ENCODE assay signal across 11 mouse cellular contexts in the genomic region with DNA sequence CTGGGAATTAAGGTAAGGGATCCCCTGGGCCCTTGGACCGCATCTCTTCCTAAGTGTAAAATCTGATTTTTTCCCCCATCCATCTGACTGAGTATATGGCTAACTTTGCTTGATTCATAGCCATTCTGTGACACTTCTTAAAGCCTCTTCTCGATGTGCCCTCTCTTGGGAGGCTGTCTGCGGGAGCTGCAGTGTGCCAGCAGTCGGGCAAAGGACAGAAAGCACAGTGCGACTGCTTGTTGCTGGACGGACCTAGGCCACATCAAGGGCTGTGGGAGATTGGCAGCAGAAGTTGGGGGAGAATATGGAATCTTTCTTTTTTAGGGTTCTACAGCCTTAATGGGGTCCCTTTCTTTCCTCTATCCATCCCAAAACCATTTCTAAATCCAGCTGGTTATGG. TPM values are rescaled to one million over a fixed set of nuclear protein-coding genes. Genes with fewer than 3 reads are reported as not detected.
DNase-seq lines count a peak whose midpoint lies in the region; ATAC-seq and TF ChIP-seq lines count a peak whose summit lies in the region.
"Had no signal": no experiment of that assay in that cellular context is flagged by ENCODE, and none has a peak within 500 bp of the region (broad histone marks: within the 10 kb centered on the region; RNA-seq: fewer than 3 reads in every experiment).

No protein-coding gene starts in this region.

- H3K9ac ChIP-seq in heart, embryonic 16.5 days (ENCODE audit: low read length) = peak overlapping the region; percentile 11; the same call in 1 of the 2 replicates
- H3K9ac ChIP-seq in limb, embryonic 12.5 days (replicated peaks) = peak overlapping the region; percentile 19; the same call in 1 of the 2 replicates
- H3K9ac ChIP-seq in embryonic facial prominence, embryonic 14.5 days (ENCODE audit: low read depth, low read length) = no peak overlapping the region
- H3K9ac ChIP-seq in intestine, postnatal 0 days (ENCODE audit: low read depth, low read length) = peak overlapping the region; percentile 7; the same call in 1 of the 2 replicates
- H3K9ac ChIP-seq: liver, embryonic 13.5 days; stomach, embryonic 15.5 days had no signal

- H3K27me3 ChIP-seq in heart, embryonic 16.5 days (ENCODE audit: control insufficient read depth, insufficient read depth, low read length) = no peaks in the 10 kb centered on the region
- no peaks in the 10 kb centered on the region for H3K27me3 ChIP-seq in limb, embryonic 12.5 days
- H3K27me3 ChIP-seq in limb, embryonic 10.5 days (ENCODE audit: low read depth, poor library complexity, severe bottlenecking) = no peaks in the 10 kb centered on the region
- H3K27me3 ChIP-seq in embryonic facial prominence, embryonic 14.5 days (replicated peaks; ENCODE audit: control insufficient read depth, insufficient read depth, low read length) = no peaks in the 10 kb centered on the region
- no peaks in the 10 kb centered on the region for H3K27me3 ChIP-seq in intestine, postnatal 0 days (replicated peaks; ENCODE audit: control insufficient read depth, insufficient read depth, low read length)
- H3K27me3 ChIP-seq: CH12.LX; liver, embryonic 13.5 days; stomach, embryonic 15.5 days had no signal

- H3K4me2 ChIP-seq in heart, embryonic 16.5 days (ENCODE audit: low read depth, low read length) = no peak overlapping the region
- peak overlapping the region; percentile 81; the same call in 1 of the 2 replicates for H3K4me2 ChIP-seq in limb, embryonic 12.5 days
- 0 out of 2 replicates have a peak overlapping the region, but pooled peaks have one; percentile 78 for H3K4me2 ChIP-seq in embryonic facial prominence, embryonic 14.5 days (ENCODE audit: low read depth, low read length)
- H3K4me2 ChIP-seq in intestine, postnatal 0 days (replicated peaks; ENCODE audit: low read depth) = no peak overlapping the region
- H3K4me2 ChIP-seq: liver, embryonic 13.5 days had no signal

- no peak overlapping the region for H3K4me3 ChIP-seq in heart, embryonic 16.5 days (ENCODE audit: low read length)
- H3K4me3 ChIP-seq in limb, embryonic 12.5 days (replicated peaks) = no peak overlapping the region
- no peak overlapping the region for H3K4me3 ChIP-seq in limb, embryonic 10.5 days
- no peak overlapping the region for H3K4me3 ChIP-seq in embryonic facial prominence, embryonic 14.5 days (ENCODE audit: low read depth, low read length)
- no peak overlapping the region for H3K4me3 ChIP-seq in intestine, postnatal 0 days (ENCODE audit: low read depth, low read length)
- H3K4me3 ChIP-seq: liver, embryonic 13.5 days; stomach, embryonic 15.5 days had no signal

- H3K36me3 ChIP-seq in heart, embryonic 16.5 days (ENCODE audit: control insufficient read depth, insufficient read depth) = peaks cover 13% of the 10 kb centered on the region
- H3K36me3 ChIP-seq in limb, embryonic 12.5 days = peaks cover 27% of the 10 kb centered on the region
- H3K36me3 ChIP-seq in limb, embryonic 10.5 days = peaks cover 35% of the 10 kb centered on the region
- H3K36me3 ChIP-seq in embryonic facial prominence, embryonic 14.5 days (ENCODE audit: control insufficient read depth, insufficient read depth, low read length) = peaks cover 29% of the 10 kb centered on the region
- H3K36me3 ChIP-seq in intestine, postnatal 0 days (ENCODE audit: control insufficient read depth, insufficient read depth) = peaks cover 8% of the 10 kb centered on the region; the same call in 1 of the 2 replicates

- ATAC-seq in heart, embryonic 16.5 days (replicated peaks; ENCODE audit: extremely low read depth, insufficient read depth, low FRiP score) = no peak
- ATAC-seq in limb, embryonic 12.5 days (ENCODE audit: insufficient number of reproducible peaks, insufficient read depth, low FRiP score, low TSS enrichment, low read depth) = no peak
- no peak for ATAC-seq in embryonic facial prominence, embryonic 14.5 days (ENCODE audit: low read depth)
- no peak for ATAC-seq in intestine, postnatal 0 days

- no peaks in the 10 kb centered on the region for H3K9me3 ChIP-seq in heart, embryonic 16.5 days (replicated peaks; ENCODE audit: control insufficient read depth, low read length)
- no peaks in the 10 kb centered on the region for H3K9me3 ChIP-seq in limb, embryonic 12.5 days
- H3K9me3 ChIP-seq in limb, embryonic 10.5 days (replicated peaks) = no peaks in the 10 kb centered on the region
- no peaks in the 10 kb centered on the region for H3K9me3 ChIP-seq in embryonic facial prominence, embryonic 14.5 days (ENCODE audit: control insufficient read depth, low read length)
- no peaks in the 10 kb centered on the region for H3K9me3 ChIP-seq in intestine, postnatal 0 days (ENCODE audit: control insufficient read depth)
- H3K9me3 ChIP-seq: liver, embryonic 13.5 days; stomach, embryonic 15.5 days had no signal

- no peak for TF ChIP-seq CTCF in intestine, postnatal 0 days (IDR thresholded peaks at IDR 0.05; ENCODE audit: low read depth)

- peaks cover 34% of the 10 kb centered on the region for H3K4me1 ChIP-seq in heart, embryonic 16.5 days (ENCODE audit: control insufficient read depth, insufficient read depth, low read length)
- peaks cover 42% of the 10 kb centered on the region for H3K4me1 ChIP-seq in limb, embryonic 12.5 days (replicated peaks)
- peaks cover 39% of the 10 kb centered on the region for H3K4me1 ChIP-seq in limb, embryonic 10.5 days
- H3K4me1 ChIP-seq in embryonic facial prominence, embryonic 14.5 days (ENCODE audit: control insufficient read depth, insufficient read depth, low read length) = peaks cover 26% of the 10 kb centered on the region
- peaks cover 4% of the 10 kb centered on the region; the same call in 1 of the 2 replicates for H3K4me1 ChIP-seq in intestine, postnatal 0 days (replicated peaks; ENCODE audit: control insufficient read depth, insufficient read depth, low read length)

- DNase-seq in heart, postnatal 4 days = no peak
- no peak for DNase-seq in limb, embryonic 10.5 days (ENCODE audit: low spot score)
- no peak for DNase-seq in embryonic facial prominence, embryonic 14.5 days (ENCODE audit: low spot score)
- DNase-seq in right cerebral cortex, postnatal 4 days = no peak
- DNase-seq: cerebellum, adult 11-12 months; liver, embryonic 13.5 days had no signal

- no peak overlapping the region for H3K27ac ChIP-seq in heart, embryonic 16.5 days (ENCODE audit: low read length)
- H3K27ac ChIP-seq in limb, embryonic 12.5 days = no peak overlapping the region
- no peak overlapping the region for H3K27ac ChIP-seq in limb, embryonic 10.5 days
- H3K27ac ChIP-seq in embryonic facial prominence, embryonic 14.5 days (replicated peaks; ENCODE audit: low read depth, low read length) = no peak overlapping the region
- no peak overlapping the region for H3K27ac ChIP-seq in intestine, postnatal 0 days (ENCODE audit: low read depth, low read length)
- H3K27ac ChIP-seq: liver, embryonic 13.5 days; stomach, embryonic 15.5 days had no signal

- WGBS in heart, embryonic 16.5 days = 68% methylated on average over 6 of the region's 6 CpGs
- 81% methylated on average over 6 of the region's 6 CpGs for WGBS in limb, embryonic 12.5 days
- 84% methylated on average over 6 of the region's 6 CpGs for WGBS in limb, embryonic 10.5 days
- 75% methylated on average over 6 of the region's 6 CpGs for WGBS in embryonic facial prominence, embryonic 14.5 days
- WGBS in intestine, postnatal 0 days = 88% methylated on average over 6 of the region's 6 CpGs

RNA-seq across cellular contexts. Expression of gene Sufu, which starts 2.7 kb away (rescaled TPM):
- 17.6 and 18.8 TPM in 2 replicates for polyA plus RNA-seq in heart, embryonic 16.5 days (2015; fragmentation: Nextera tagmentation; extraction: Ambion mirVana)
- 10 to 100 TPM; 17.0 to 19.1 TPM for total RNA-seq in heart, postnatal 4 days (2021)
- 44.4 and 45.2 TPM in 2 replicates for polyA plus RNA-seq in limb, embryonic 12.5 days (2016; fragmentation: Nextera tagmentation; extraction: Ambion mirVana)
- polyA plus RNA-seq in limb, embryonic 10.5 days (2016; fragmentation: Nextera tagmentation; extraction: Ambion mirVana) = 53.8 and 58.5 TPM in 2 replicates
- polyA plus RNA-seq in embryonic facial prominence, embryonic 14.5 days (2014; fragmentation: Nextera tagmentation; extraction: Ambion mirVana) = 34.3 and 39.8 TPM in 2 replicates
- polyA plus RNA-seq in intestine, postnatal 0 days (2015; fragmentation: Nextera tagmentation; extraction: Ambion mirVana) = 9.0 and 9.5 TPM in 2 replicates

RNA-seq across cellular contexts. Expression of gene Actr1a, which starts 3.8 kb away (rescaled TPM):
- 126 and 130 TPM in 2 replicates for polyA plus RNA-seq in heart, embryonic 16.5 days (2015; fragmentation: Nextera tagmentation; extraction: Ambion mirVana)
- 100 to 1,000 TPM; 126 to 130 TPM for total RNA-seq in heart, postnatal 4 days (2021)
- 145 and 147 TPM in 2 replicates for polyA plus RNA-seq in limb, embryonic 12.5 days (2016; fragmentation: Nextera tagmentation; extraction: Ambion mirVana)
- polyA plus RNA-seq in limb, embryonic 10.5 days (2016; fragmentation: Nextera tagmentation; extraction: Ambion mirVana) = 159 and 168 TPM in 2 replicates
- 137 and 156 TPM in 2 replicates for polyA plus RNA-seq in embryonic facial prominence, embryonic 14.5 days (2014; fragmentation: Nextera tagmentation; extraction: Ambion mirVana)
- polyA plus RNA-seq in intestine, postnatal 0 days (2015; fragmentation: Nextera tagmentation; extraction: Ambion mirVana) = 100 and 103 TPM in 2 replicates

RNA-seq across cellular contexts. Expression of gene 2310034G01Rik, which starts 49.3 kb away (rescaled TPM):
- 1.1 and 1.2 TPM in 2 replicates for polyA plus RNA-seq in heart, embryonic 16.5 days (2015; fragmentation: Nextera tagmentation; extraction: Ambion mirVana)
- under 1 TPM in 1 of 2 experiments, not detected in 1; 0.18 TPM for total RNA-seq in heart, postnatal 4 days (2021)
- 2.3 TPM in 2 replicates for polyA plus RNA-seq in limb, embryonic 12.5 days (2016; fragmentation: Nextera tagmentation; extraction: Ambion mirVana)
- polyA plus RNA-seq in limb, embryonic 10.5 days (2016; fragmentation: Nextera tagmentation; extraction: Ambion mirVana) = 1.3 and 1.8 TPM in 2 replicates
- polyA plus RNA-seq in embryonic facial prominence, embryonic 14.5 days (2014; fragmentation: Nextera tagmentation; extraction: Ambion mirVana) = 1.8 and 3.6 TPM in 2 replicates
- 1.1 and 1.3 TPM in 2 replicates for polyA plus RNA-seq in intestine, postnatal 0 days (2015; fragmentation: Nextera tagmentation; extraction: Ambion mirVana)

RNA-seq across cellular contexts. Expression of gene Mfsd13a, which starts 58.5 kb away (rescaled TPM):
- 6.0 TPM in 2 replicates for polyA plus RNA-seq in heart, embryonic 16.5 days (2015; fragmentation: Nextera tagmentation; extraction: Ambion mirVana)
- total RNA-seq in heart, postnatal 4 days (2021) = 1 to 10 TPM; 3.1 to 4.2 TPM
- polyA plus RNA-seq in limb, embryonic 12.5 days (2016; fragmentation: Nextera tagmentation; extraction: Ambion mirVana) = 3.8 and 4.4 TPM in 2 replicates
- polyA plus RNA-seq in limb, embryonic 10.5 days (2016; fragmentation: Nextera tagmentation; extraction: Ambion mirVana) = 7.7 and 8.1 TPM in 2 replicates
- polyA plus RNA-seq in embryonic facial prominence, embryonic 14.5 days (2014; fragmentation: Nextera tagmentation; extraction: Ambion mirVana) = 3.7 and 4.6 TPM in 2 replicates
- 11.8 and 12.7 TPM in 2 replicates for polyA plus RNA-seq in intestine, postnatal 0 days (2015; fragmentation: Nextera tagmentation; extraction: Ambion mirVana)

Comparison
In these comparisons a context has a peak if more than half of its experiments do, and no peak if none do; other contexts are left out.
1. H3K4me2 ChIP-seq: peak in limb, embryonic 12.5 days (single experiment) and embryonic facial prominence, embryonic 14.5 days (single experiment); none in heart, embryonic 16.5 days (single experiment) and intestine, postnatal 0 days (single experiment).